Mouse (Mus musculus) layer of hippocampus, adult 11-12 months (tissue): ENCODE data around the gene Tirap.
"Not testable (repeated sequence)": the region's sequence is repeated elsewhere in the genome, so short reads cannot be mapped to it uniquely, and the experiment has no call there.

ENCODE experiments used
- DNase-seq: peaks from one replicate; pipeline ENCODE4 v3.0.0; 2022; ENCODE audit warnings: low spot score

Gene Tirap

DNA sequence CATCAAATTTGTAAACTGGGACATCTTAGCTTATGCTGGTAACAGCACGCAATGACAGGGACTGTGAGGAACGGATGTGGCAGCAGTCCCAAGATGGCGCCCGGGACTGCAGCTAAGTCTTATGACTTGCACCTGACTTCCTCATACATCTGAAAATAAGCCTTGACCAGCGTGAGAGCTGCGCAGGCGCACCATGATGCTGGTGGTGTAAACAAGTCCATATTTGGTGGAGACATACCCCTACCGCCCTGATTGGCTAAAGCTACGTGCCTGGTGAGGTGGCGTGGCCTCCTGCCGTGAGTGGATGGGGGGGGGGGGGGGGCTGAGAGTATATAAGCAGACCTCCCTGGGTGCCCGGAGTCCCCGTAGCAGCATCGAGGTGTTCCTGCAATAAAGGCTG lies 52.8 kb downstream of the Tirap start:
- not testable (repeated sequence) for DNase-seq

DNA sequence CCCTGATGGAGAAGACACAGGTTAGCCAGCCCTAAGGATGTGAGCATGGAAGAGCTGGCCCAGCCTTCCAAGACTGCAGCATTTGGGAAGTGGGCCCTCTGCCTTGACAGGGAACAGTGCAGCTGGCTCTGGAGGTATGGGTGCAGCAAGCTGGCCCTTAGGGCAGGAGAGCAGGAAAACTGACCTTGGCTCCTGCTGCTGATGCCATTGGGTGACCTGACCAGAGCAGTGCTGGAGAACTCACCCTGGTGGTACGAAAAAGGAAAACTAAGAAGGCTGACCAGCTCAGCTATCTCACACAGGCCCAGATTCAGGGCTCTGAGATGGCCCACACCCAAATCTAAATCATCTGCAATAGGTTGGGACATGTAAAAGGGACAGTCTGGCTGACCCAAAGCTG lies 54.3 kb downstream of the Tirap start:
- DNase-seq: no peak

DNA sequence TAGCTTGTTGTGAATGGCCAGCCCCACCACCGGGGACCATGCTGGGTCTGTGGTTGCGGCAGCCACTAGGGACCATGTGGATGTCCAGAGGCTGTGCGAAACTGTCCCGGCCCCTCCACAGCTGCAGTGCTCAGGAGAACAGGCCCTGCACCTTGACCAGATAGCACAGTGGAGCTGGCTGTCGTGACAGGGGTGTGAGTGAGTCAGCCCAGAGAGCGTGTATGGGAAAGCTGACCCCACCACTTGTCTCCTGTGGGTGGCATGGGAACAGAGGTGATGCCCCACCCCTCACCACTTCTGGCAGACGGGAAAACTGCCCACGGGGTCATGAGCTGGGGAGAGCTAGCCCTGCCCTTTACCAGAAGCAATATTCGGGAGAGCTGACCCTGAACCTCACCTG lies 55.0 kb downstream of the Tirap start:
- no peak for DNase-seq

DNA sequence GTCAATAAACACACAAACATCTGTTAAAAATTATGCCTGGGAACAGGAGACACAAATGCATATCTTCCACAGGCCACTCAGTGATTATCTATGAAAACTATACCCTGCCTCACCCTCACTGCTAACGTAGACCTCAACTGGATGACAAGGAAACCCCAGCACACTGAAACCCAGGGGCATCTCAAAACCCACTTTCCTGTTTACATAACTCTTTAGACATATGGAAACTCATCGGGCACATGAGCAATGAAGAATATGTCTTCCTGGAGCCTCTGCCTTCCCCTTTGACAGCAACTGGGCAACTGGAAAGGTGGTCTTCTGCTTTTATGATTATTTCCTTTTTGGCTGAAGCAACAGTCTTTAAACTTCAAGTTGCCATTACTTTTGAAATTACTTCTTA lies 57.9 kb downstream of the Tirap start:
- no peak for DNase-seq

DNA sequence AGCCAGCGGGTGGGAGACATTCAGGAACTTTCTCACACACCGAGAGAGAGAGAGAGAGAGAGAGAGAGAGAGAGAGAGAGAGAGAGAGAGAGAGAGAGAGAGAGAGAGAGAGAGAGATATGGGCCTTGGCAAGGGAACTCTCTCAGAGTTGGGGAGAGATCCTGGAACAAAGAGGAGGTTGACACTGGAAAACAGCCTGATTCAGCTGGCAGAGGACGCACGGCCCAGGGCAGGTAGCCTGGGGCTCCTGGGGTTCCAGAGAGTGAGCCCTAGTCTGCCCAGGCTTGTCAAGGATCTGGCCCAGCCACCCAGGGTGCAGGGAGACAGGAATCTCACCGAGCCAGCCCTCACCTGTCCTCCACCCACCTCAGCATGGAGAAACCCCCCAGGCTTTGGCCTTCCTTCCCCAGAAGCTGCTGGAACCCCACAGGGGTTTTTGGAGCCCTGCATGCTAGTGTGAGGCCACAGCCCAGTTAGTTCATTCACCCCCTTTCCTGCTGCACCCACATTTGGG lies 60.8 kb downstream of the Tirap start:
- no peak for DNase-seq

DNA sequence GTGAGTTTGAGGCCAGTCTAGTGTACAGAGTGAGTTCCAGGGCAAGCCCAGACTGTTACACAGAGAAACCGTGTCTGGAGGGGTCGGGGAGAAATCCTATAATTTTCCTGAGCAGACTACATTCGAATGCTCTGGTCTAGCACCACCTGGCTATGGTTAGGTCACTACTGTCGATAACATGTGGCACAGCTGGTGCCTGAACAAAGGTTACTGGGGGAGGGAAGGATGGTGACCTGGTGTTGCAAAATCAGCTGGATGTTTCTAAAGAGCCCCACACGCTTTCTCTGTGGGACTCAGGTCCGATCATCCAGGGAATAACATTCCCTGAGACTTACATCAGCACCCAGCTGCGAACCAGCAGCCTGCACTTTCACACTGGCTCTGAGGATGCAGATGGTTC lies 62.1 kb downstream of the Tirap start:
- DNase-seq: no peak

DNA sequence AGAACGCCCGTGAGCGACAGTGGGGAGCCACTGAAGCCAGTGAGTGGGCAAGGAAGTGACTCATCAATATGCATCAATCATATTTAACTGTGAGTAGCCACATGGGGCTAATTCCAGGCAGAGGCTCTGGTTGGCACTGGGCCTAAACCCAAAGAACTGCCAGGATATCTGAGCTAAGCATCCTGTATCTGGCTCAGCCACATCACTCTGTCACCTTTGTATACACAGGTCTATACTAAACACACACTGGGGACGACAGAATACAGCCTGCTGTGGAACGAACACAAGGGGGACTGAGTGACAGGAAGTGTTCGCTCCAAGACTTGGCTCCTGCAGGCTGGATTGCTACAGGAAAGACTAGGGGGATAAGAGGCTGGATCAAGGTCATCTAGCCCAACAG lies 64.5 kb downstream of the Tirap start:
- no peak for DNase-seq
